Mouse (Mus musculus) stomach, embryonic 14.5 days (tissue): Measurements from ENCODE around the gene Dnm1. TPM values are rescaled to one million over a fixed set of nuclear protein-coding genes. Genes with fewer than 3 reads are reported as not detected.

Source experiments
- ATAC-seq: fragments of 200-750 bp; cut with Nextera tagmentation; 2 replicates; pipeline ENCODE4 v1.8.0; 2017; ENCODE audit warnings: low read depth, moderate TSS enrichment; ENCODE audit not compliant: insufficient number of reproducible peaks, insufficient read depth, low FRiP score
- H3K27ac ChIP-seq: fragments of 300-500 bp; sonication (generic); 2 replicates; pipeline ENCODE4 v1.5.1; 2014; ENCODE audit warnings: mild to moderate bottlenecking, low read length, moderate library complexity, mixed read lengths
- H3K27me3 ChIP-seq: fragments of 300-500 bp; sonication (generic); 2 replicates; pipeline ENCODE4 v1.6.1; 2014; ENCODE audit warnings: low read length, control low read depth, mixed read lengths; ENCODE audit not compliant: control insufficient read depth, insufficient read depth
- H3K36me3 ChIP-seq: fragments of 300-500 bp; sonication (generic); 2 replicates; pipeline ENCODE4 v1.6.1; 2014; ENCODE audit warnings: mild to moderate bottlenecking, control low read depth, low read length, moderate library complexity, mixed read lengths; ENCODE audit not compliant: control insufficient read depth, insufficient read depth
- H3K4me1 ChIP-seq: fragments of 300-500 bp; sonication (generic); 2 replicates; pipeline ENCODE4 v1.6.1; 2014; ENCODE audit warnings: low read length, control low read depth, mixed read lengths; ENCODE audit not compliant: control insufficient read depth, insufficient read depth
- H3K4me2 ChIP-seq: fragments of 300-500 bp; sonication (generic); replicated peaks from 2 replicates; pipeline ENCODE4 v1.6.1; 2014; ENCODE audit warnings: low read depth, low read length, control low read depth
- H3K4me3 ChIP-seq: fragments of 300-500 bp; sonication (generic); 2 replicates; pipeline ENCODE4 v1.5.1; 2014; ENCODE audit warnings: low read depth, low read length, control low read depth
- H3K9ac ChIP-seq: fragments of 300-500 bp; sonication (generic); replicated peaks from 2 replicates; pipeline ENCODE4 v1.6.1; 2014; ENCODE audit warnings: low read depth, mild to moderate bottlenecking, control low read depth, low read length, moderate library complexity, mixed read lengths
- H3K9me3 ChIP-seq: fragments of 300-500 bp; sonication (generic); 2 replicates; pipeline ENCODE4 v1.6.1; 2016; ENCODE audit warnings: low read depth, low read length, control low read depth; ENCODE audit not compliant: control insufficient read depth
- WGBS: fragments of 180-500 bp; shearing (Covaris S2); extraction: QIAGEN DNeasy Blood & Tissue Kit; methylation state at CpG from one replicate; pipeline ENCODE4 v1.1.7; 2014; 5-methylcytosine and 5-hydroxymethylcytosine counted together
- polyA plus RNA-seq: library from polyadenylated mRNA; unstranded; fragments of >200 nt; fragmentation: Nextera tagmentation; extraction: Ambion mirVana; gene quantifications from 2 replicates; pipeline ENCODE4 v1.2.1, GENCODE M21; 2014

Gene Dnm1
- polyA plus RNA-seq, 1 experiment from 2014 or later = 22.6 TPM

DNA sequence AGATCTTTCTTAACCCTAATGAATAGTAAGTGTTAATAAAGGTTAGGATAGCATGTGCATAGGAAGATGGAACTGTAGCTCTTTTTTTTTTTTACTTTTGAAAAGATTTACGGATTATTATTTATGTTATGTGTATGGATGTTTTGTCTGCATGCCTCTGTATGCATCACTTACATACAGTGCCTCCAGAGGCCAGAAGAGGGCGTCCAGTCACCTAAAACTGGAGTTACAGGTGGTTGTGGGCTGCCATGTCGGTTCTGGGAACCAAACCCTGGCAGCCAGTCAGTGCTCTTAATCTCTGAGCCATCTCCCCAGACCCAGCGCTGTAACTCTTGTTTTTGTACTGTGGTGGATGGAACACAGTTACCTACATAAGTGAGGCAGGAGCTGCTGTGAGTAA is 28.8 kb downstream of the Dnm1 start:
- 54% methylated on average over 4 of the region's 4 CpGs for WGBS
- H3K9ac ChIP-seq = no peak overlapping the region
- H3K27ac ChIP-seq = no peak overlapping the region
- ATAC-seq = no peak
- H3K27me3 ChIP-seq = no peaks in the 10 kb centered on the region
- no peak overlapping the region for H3K4me2 ChIP-seq
- no peaks in the 10 kb centered on the region for H3K9me3 ChIP-seq
- no peak overlapping the region for H3K4me3 ChIP-seq
- H3K4me1 ChIP-seq = peaks cover 27% of the 10 kb centered on the region
- H3K36me3 ChIP-seq = no peaks in the 10 kb centered on the region; the same call in 1 of the 2 replicates

DNA sequence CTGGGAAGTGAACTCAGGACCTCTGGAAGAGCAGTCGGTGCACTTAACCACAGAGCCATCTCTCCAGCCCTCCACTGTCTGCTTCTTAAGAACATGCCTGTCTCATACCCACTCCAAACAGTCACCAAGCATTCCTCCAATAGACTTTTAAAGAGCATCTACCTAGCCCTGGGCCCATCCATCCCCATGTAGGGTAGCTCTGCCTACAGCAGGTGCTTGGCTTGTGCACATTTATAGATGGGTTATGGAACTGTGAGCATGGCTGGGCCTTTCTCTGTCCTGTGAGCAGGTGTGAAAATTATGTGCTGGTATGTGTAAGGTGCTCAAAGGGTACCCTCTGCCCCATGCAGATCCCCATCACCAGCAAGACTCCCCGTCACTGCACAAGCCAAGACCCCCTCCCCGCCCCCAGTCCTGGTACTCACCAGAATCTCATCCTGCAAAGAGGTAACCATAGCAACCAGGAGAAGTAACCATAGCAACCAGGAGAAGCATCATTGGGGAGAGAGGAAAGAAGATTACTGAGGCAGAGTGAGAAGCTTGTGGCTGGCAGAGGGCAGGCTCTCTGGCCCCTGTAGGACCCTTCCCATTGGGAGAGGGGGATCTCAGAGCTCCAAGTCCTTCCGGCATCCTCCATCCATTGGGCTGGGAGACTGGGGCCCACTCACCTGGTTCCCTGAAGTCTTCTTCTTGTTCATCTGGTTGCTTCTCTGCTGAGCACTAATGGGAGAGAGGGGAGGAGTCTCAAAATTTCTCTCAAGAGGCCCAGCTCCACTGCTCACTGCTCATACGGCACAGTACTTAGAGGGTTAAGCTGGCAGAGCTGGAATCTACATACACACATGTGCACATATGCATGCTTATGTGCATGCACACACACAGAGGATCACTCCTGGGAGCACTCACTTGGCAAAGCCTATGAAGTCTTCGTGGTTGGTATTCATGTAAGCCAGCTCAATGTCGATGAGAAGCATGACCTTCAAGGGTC is 30.1 kb downstream of the Dnm1 start:
- no peak for ATAC-seq
- Histone ChIP-seq H3K9me3 (no peaks in the 10 kb centered on the region), H3K4me3 (no peak overlapping the region), H3K27ac (no peak overlapping the region), H3K4me2 (no peak overlapping the region), H3K9ac (no peak overlapping the region), H3K4me1 (peaks cover 17% of the 10 kb centered on the region), H3K27me3 (no peaks in the 10 kb centered on the region), H3K36me3 (no peaks in the 10 kb centered on the region; the same call in 1 of the 2 replicates)
- 77% methylated on average over 7 of the region's 7 CpGs for WGBS

DNA sequence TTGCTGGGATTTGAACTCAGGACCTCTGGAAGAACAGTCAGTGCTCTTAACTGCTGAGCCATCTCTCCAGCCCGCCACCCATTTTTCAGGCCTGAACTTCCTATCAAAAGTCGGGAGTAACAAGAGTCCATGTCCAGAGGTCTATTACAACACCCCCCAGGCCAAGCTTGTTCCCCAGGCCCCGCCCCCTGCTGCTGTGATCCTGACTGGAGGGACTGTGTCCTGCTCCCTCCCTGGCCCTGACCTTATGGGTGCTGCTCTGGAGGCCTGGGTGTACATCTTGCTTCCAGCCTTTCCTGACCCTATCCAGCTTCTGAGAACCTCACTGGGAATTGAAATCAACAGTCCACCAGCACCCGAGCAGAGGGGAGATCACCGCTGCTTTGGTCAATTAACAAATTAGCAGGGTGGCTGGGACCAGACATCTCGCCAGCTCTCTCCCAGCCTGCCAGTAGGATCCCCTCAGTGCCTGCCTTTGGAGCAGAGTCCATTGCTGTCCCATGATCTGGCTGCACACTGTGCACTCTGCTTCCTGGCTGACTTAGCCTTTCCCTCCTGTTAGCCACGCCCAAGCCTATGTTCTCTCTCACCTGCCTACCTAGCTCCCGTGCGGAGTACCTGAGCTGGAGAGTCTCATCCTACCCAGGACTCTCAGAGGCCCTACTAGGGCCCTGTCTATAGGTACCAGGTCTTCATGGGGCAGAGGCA is 31.4 kb downstream of the Dnm1 start:
- 66% methylated on average over 9 of the region's 9 CpGs for WGBS
- no peak overlapping the region for H3K27ac ChIP-seq

DNA sequence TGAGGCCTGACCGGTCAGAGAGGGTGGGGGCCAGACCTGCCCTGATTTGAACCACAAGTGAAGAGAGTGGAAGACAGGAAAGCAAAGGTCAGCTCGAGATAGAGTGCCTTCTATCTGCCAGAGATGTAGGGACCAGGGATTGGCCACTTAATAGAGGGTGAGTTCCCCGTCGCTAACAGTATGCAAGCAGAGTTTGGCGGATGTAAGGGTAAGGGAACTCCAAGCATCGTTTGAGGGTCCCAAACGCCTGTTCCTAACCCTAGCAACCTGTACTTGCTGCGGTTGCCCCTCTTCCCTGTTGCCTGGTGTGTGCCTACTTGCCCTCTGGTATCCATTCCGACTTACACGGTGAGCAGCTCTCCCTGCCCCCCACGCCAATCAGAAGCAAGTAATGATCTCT is 32.4 kb downstream of the Dnm1 start:
- H3K4me2 ChIP-seq = no peak overlapping the region
- H3K27me3 ChIP-seq = no peaks in the 10 kb centered on the region
- no peaks in the 10 kb centered on the region; the same call in 1 of the 2 replicates for H3K36me3 ChIP-seq
- whole genome bisulfite sequencing = 69% methylated on average over 11 of the region's 11 CpGs
- H3K27ac ChIP-seq = peak overlapping the region; percentile 99; the same call in 1 of the 2 replicates
- no peak for ATAC-seq
- peaks cover 38% of the 10 kb centered on the region for H3K4me1 ChIP-seq
- H3K9ac ChIP-seq = no peak overlapping the region
- no peak overlapping the region for H3K4me3 ChIP-seq
- no peaks in the 10 kb centered on the region for H3K9me3 ChIP-seq

More for the DNA sequence above, 31.4 kb downstream of the Dnm1 start:
- Histone ChIP-seq H3K4me2 (no peak overlapping the region), H3K4me3 (no peak overlapping the region), H3K36me3 (no peaks in the 10 kb centered on the region; the same call in 1 of the 2 replicates), H3K9me3 (no peaks in the 10 kb centered on the region), H3K27me3 (no peaks in the 10 kb centered on the region), H3K9ac (no peak overlapping the region), H3K4me1 (peaks cover 30% of the 10 kb centered on the region)
- no peak for ATAC-seq

DNA sequence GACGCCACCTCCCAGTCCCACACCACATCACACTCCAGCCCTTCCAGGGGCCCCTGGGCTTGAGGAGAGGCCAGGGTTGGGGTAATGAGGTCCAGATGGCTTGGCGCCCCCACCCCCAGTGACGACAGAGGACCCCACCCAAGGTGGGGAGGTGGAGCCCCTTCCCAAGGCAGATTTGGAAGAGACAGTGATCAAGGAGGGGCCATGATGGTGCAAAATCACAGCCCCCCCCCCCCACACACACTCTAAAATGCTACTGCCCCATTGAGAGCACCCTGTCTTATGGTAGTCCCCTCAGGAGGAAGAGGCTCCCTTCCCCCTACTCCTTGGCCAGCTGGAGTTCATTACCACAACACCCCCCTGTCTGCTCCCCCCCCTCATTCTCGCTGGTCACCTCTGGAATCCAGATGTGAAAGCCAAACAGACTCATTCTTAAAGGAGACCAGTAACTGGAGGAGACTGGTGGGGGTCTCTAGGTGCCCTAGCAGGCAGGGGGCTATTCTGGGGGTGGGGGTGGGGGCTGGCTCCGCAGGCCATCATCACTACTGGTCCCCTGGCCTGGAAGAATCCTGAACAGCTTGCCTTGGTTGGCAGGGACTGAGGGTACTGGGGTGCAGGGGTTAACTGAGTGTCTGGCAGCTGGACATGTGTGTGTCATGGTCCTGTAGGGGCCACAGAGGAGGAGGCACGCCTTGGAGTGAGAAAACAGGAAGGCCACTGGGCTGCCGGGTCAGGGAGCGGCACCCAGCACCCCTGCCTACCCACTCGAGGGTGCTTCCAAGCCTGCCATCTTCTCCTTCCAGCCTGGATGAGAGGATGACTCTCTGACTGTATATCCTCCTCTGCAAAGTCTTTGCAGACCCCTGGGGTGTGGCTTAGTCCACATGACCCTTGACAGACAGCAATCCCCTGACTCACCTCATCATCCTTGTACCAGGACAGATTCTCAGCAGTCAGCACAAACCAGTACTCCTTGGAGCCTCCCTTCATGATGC is 33.3 kb downstream of the Dnm1 start:
- no peaks in the 10 kb centered on the region for H3K27me3 ChIP-seq
- no peaks in the 10 kb centered on the region; the same call in 1 of the 2 replicates for H3K36me3 ChIP-seq
- H3K4me2 ChIP-seq = peak overlapping the region; percentile 72
- H3K4me1 ChIP-seq = peaks cover 44% of the 10 kb centered on the region
- no peak overlapping the region for H3K4me3 ChIP-seq
- peak; percentile 38; the same call in 1 of the 2 replicates for ATAC-seq
- WGBS = 27% methylated on average over 9 of the region's 9 CpGs
- no peak overlapping the region for H3K9ac ChIP-seq
- H3K9me3 ChIP-seq = no peaks in the 10 kb centered on the region
- H3K27ac ChIP-seq = peak overlapping the region; percentile 99

DNA sequence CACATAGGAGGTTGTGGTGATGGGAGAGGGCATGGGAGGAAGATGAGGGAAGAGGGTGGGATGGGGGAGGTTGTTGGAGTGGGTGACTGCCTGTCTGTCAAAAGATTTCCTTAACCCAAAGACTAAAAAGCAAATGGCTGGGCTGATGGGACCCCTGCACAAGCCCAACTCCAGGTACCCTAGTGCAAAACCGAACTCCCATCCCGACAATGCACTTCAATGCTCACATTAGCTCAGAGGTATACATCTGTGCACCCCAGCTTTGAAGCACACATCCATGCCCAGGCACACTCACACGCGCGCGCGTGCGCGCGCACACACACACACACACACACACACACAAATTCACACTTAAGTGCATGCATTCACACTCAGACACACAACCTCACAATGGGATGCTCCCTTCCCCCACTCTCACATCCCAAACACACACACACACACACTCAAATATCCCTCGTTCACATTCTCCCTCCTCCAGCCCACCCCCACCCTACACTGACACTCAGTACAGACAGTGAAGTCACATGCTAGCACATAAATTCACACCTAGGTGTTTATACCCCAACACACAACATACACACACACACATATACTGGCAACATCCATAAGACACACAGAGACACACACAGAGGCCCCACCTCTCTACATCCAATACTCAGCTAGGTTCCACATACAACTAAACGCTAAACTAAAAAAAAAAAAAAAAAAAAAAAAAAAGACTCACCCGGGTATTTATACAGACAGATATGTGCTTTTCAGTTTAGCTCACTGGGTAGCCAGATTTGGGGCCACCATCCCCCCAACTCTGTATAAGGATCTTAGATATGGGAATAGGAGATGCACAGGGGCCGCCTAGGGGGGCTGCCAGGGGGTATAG is 34.2 kb downstream of the Dnm1 start:
- 54% methylated on average over 14 of the region's 14 CpGs for WGBS
- Histone ChIP-seq H3K27me3 (no peaks in the 10 kb centered on the region), H3K27ac (peak overlapping the region; percentile 99), H3K4me3 (peak overlapping the region; percentile 43), H3K4me2 (peak overlapping the region; percentile 72), H3K36me3 (peaks cover 2% of the 10 kb centered on the region; the same call in 1 of the 2 replicates), H3K4me1 (peaks cover 46% of the 10 kb centered on the region), H3K9ac (peak overlapping the region; percentile 75), H3K9me3 (no peaks in the 10 kb centered on the region)
- ATAC-seq = no peak

DNA sequence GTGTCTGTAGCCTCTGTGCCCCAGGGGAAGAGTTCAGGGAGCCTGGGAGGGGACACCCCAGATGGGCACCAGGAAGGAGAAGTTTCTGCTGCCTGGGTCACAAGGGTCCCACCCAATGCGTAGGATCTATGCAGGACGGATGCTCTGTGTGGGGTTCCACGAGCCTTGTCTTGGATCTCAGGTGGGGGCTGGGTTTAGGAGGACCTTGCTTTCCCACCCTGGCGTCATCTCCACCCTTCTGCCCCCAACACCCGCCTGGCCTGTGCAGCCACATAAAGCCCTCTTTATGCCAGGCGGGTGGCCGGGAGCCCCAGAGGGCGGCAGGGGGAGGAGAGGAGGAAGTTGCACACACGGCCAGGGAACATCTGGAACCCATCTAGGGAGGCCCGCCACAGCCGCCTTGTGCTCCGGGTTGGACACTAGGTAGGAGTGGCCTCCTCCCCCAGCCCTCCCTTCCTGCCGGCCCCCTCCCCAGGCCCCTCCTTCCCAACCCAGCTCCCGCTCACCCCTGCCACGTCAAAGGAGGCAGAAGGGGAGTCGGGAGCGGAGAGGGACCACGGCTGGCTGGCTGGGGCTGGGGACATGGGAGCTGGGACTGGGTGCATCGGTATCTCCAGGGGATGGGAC is 35.2 kb downstream of the Dnm1 start:
- peak overlapping the region; percentile 99 for H3K27ac ChIP-seq
- peak overlapping the region; percentile 43 for H3K4me3 ChIP-seq
- peak; percentile 76 for ATAC-seq
- no peaks in the 10 kb centered on the region for H3K9me3 ChIP-seq
- H3K36me3 ChIP-seq = peaks cover 2% of the 10 kb centered on the region; the same call in 1 of the 2 replicates
- peak overlapping the region; percentile 72 for H3K4me2 ChIP-seq
- no peaks in the 10 kb centered on the region for H3K27me3 ChIP-seq
- WGBS = 6% methylated on average over 19 of the region's 19 CpGs
- peak overlapping the region; percentile 75 for H3K9ac ChIP-seq
- H3K4me1 ChIP-seq = peaks cover 46% of the 10 kb centered on the region
